Mouse (Mus musculus): ENCODE measurements around the gene Atp13a3.

Gene Atp13a3

GRCm38 (mm10) chr16:30310171-30310515 is 95.6 kb downstream of the Atp13a3 start:
- DNase-seq = no peak

DNA sequence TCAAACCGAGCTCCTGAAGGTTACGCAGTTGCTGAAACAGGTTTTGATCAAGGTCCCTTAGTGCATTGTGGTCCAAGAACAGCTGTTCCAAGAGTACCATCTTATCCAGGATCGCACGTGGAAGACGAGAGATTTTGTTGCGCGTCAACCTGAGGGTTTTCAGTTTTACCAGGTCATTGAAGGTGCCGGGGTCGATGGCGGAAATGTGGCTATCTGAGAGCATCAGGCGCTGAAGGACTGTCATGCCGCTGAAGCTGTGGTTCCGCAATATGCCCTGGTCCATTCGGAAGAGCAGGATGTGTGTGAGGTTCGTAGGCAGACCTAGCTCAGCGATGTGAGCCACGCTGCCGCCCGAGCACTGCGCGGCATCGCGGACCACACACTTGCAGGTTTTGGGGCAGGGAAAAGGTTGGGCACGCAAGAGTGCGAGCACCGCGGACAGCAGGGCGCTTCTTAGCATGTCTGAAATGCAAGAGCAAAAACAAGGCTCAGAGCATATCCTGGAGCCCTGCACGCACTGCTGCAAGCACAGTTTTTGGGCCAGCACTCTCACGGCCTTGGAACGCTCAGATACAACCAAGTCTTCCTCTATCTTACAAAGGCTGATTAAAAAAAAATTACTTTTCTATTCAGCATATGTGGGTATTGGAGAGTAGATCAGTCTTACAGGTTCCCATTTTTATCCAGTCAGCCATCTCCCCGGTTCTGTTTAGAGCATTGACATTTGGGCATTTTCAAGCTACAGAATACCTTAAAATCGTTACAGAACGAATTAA is 96.2 kb downstream of the Atp13a3 start:
- DNase-seq = peak; percentile 47

- peak; percentile 73 for DNase-seq
Observed at GRCm38 (mm10) chr16:30308616-30309394, 97.0 kb downstream of the Atp13a3 start.

DNA sequence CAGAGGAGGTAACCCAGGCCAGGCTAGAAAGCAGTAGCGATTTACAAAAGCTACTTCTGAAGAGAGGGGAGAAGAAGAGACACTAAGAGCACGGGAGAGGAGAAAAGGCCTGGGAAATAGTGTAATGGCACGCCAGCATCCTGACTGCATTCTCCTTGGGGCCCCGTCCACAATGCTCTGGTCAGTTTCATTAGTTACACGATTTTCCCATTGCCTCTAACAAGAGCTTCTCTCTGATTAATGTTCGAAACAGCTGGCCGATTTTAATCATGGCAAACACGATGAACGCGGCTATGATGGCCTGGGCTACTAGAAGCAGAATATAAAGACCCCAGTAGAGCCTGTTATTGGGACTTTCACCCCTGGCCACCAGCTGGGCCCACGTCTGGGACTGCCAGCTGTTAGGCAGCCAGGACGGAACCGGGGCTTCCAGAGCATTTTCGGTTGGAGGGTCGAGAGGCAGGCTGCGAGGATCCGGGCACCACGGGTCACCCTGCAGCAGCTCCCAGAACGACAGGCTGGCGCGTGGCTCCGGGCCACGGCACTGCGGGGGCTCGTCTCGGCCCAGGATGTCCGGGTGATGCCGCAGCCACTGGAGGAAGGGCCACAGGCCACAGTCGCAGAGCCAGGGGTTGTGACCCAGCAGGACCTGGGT is 97.7 kb downstream of the Atp13a3 start:
- DNase-seq = no peak

GRCm38 (mm10) chr16:30307306-30307705 is 98.5 kb downstream of the Atp13a3 start:
- no peak for DNase-seq

DNA sequence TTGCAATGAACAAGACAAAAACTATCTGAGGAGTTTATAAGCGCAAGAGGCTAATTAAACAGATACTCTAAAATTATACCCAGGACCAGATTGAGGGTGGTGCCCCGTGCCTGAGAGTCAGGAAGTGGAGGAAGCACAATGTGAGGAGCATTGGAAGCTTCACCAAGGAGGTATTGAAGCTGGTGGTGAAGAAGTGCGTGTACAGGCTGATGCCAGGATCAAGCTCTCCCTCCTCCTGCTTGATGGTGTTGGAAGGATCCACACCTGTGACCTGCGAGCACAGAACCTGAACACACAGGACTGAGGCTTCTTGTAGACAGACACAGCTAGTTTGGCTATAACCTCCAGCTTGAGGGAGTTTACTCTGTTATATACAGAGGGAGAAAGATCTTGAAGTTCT is 99.7 kb downstream of the Atp13a3 start:
- DNase-seq = no peak

DNA sequence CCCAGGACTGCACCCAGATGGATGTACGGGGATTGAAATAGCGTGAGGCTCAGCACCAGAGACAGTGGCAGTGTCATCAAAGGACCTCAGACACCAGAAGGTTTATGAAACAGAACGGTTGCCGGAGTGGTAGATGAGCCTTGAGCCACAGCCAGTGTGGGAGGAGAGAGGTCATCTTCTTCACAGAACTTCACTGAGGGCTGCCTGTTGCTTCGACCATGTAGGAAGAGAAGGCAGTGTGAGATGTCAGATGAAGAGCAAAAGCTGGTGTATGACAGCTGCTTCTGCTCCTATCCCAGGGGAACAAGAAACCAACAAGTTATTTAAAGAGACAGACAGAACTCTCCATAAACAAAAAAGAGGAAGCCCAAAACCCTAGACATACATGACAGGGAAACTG is 101.5 kb downstream of the Atp13a3 start:
- DNase-seq = no peak

DNA sequence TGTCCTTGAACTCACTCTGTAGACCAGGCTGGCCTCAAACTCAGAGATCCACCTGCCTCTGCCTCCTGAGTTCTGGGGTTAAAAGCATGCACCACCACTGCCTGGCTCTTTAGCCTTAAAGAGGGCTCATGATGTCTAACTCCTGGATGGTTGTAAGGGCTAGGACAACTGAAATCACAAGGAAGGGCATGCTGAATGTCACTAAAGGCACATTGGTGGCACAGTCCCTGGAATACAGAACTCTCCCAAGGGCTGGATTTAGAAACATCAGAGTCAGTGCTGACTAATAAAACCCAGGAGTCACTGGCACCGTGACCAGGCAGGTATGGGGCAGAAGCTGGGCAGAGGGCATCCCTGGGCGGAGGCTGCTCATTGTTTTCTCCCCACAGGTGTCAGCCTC is 102.4 kb downstream of the Atp13a3 start:
- DNase-seq = no peak

- no peak for DNase-seq
Observed at GRCm38 (mm10) chr16:30302686-30303085, 103.1 kb downstream of the Atp13a3 start.

- DNase-seq = no peak
Observed at GRCm38 (mm10) chr16:30299711-30300277, 106.0 kb downstream of the Atp13a3 start.

GRCm38 (mm10) chr16:30297450-30297849 is 108.3 kb downstream of the Atp13a3 start:
- DNase-seq = no peak

- no peak for DNase-seq
Observed at GRCm38 (mm10) chr16:30296601-30297275, 109.0 kb downstream of the Atp13a3 start.

- no peak for DNase-seq
Observed at GRCm38 (mm10) chr16:30295106-30295505, 110.7 kb downstream of the Atp13a3 start.

- DNase-seq = peak; percentile 83
Observed at GRCm38 (mm10) chr16:30290436-30290835, 115.3 kb downstream of the Atp13a3 start.

DNA sequence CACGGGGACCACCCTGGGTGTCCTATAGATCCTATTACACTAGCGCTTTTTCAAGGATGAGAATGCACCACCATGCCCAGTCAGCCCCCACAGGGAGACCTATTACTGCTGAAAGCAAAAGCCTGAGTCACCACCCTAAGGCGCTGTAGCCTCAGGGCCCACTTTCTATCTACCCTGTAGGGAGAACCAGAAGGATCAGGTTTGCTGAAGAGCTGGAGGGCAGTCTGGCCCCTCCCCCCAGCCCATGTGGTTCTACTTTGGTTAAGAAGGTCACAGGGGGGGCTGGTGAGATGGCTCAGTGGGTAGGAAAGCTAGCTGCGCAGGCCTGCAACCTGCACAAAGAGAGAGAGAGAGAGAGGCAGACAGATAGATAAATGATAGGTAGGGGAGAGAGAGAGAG is 120.1 kb downstream of the Atp13a3 start:
- peak; percentile 39 for DNase-seq

DNA sequence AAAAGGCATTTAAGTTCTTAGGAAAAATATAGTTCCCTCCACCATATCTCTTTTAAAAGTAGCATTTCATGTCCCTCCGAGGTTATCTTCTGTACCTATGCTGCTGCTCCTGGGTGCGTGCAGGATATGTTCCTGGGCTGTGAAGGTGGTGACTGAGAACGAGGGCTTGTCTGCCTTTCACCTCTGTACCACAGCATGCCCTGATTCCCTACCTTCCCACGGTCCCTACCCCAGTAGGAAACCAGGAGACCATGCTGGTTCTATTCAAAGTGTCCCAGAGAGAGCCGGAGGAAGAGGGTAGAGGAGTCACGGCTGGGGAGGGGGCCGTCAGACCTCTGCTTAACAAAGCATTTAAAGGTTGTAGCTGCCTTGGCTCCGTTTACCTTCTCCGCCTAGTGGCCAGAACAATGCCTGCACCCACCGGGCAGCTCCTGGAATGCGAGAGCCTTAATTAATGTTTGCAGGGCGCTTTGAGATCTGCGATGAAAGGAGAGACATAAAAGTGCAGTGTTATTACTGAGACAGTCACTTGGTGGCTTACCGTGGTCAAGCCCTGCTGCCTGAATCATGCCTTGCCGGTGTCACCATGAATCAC is 121.9 kb downstream of the Atp13a3 start:
- peak; percentile 79 for DNase-seq

- peak; percentile 73 for DNase-seq
Observed at GRCm38 (mm10) chr16:30282844-30283495, 122.8 kb downstream of the Atp13a3 start, which contains the start of gene Lrrc15. Gene Lrrc15, minus strand, starts transcription at chr16:30283256.

DNA sequence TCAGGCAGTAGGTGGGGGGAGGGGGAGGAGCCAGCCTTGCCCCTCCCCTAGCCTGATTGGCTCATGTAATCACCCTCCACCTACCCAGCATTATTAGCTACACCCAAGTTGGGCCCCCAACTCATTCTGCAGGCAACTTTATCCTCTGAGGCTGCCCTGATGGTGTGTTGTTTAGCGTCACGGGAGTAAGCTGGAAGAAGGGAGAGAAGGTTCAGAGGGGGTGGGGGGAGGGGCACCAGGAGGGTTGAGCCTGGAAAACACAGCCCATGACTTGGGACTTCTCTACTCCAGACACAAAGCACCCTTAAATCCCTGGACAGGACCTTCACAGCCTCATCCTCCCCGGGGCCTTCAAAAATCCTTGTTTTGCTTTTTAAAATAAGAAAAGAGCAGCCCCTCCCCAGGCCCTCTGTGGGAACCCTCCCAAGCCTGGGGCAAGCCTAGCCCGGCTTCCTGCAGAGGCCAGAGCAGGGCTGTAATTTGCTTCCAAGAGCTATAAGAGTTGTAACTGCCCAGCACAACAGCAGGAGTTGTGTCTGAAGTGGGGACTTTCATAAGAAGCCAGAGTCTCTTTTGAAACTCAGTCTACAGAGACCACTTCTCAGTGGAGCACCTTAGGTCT is 125.0 kb downstream of the Atp13a3 start:
- no peak for DNase-seq

GRCm38 (mm10) chr16:30278406-30278805 is 127.4 kb downstream of the Atp13a3 start:
- peak; percentile 35 for DNase-seq

GRCm38 (mm10) chr16:30275558-30276340 is 130.0 kb downstream of the Atp13a3 start:
- no peak for DNase-seq
